Mouse (Mus musculus) heart, postnatal 0 days (tissue): ENCODE results near the gene Hoxb5. TPM values are rescaled to one million over a fixed set of nuclear protein-coding genes. Genes with fewer than 3 reads are reported as not detected.

ENCODE experiments used
- ATAC-seq: fragments of 200-750 bp; cut with Nextera tagmentation; 2 replicates; pipeline ENCODE4 v1.8.0; 2017; ENCODE audit warnings: low read depth, moderate number of reproducible peaks, moderate library complexity; ENCODE audit not compliant: insufficient read depth
- DNase-seq: peaks from one replicate; pipeline ENCODE4 v3.0.0-alpha.2; 2016; ENCODE audit warnings: low spot score
- H3K27ac ChIP-seq: fragments of 300-500 bp; sonication (generic); 2 replicates; pipeline ENCODE4 v1.5.1; 2014; ENCODE audit warnings: low read depth, mild to moderate bottlenecking
- H3K27me3 ChIP-seq: fragments of 300-500 bp; sonication (generic); 2 replicates; pipeline ENCODE4 v1.6.1; 2014; ENCODE audit warnings: low read length, mixed read lengths; ENCODE audit not compliant: control insufficient read depth, insufficient read depth
- H3K36me3 ChIP-seq: fragments of 300-500 bp; sonication (generic); replicated peaks from 2 replicates; pipeline ENCODE4 v1.6.1; 2014; ENCODE audit warnings: low read length, mixed read lengths; ENCODE audit not compliant: control insufficient read depth, insufficient read depth
- H3K4me1 ChIP-seq: fragments of 300-500 bp; sonication (generic); 2 replicates; pipeline ENCODE4 v1.6.1; 2014; ENCODE audit warnings: antibody characterized with exemption; ENCODE audit not compliant: control insufficient read depth, insufficient read depth
- H3K4me2 ChIP-seq: fragments of 300-500 bp; sonication (generic); 2 replicates; pipeline ENCODE4 v1.6.1; 2014; ENCODE audit warnings: low read depth, mild to moderate bottlenecking, low read length, moderate library complexity
- H3K4me3 ChIP-seq: fragments of 300-500 bp; sonication (generic); 2 replicates; pipeline ENCODE4 v1.5.1; 2014; ENCODE audit warnings: low read depth, low read length
- H3K9ac ChIP-seq: fragments of 300-500 bp; sonication (generic); replicated peaks from 2 replicates; pipeline ENCODE4 v1.6.1; 2014; ENCODE audit warnings: low read depth, low read length, mixed read lengths
- H3K9me3 ChIP-seq: fragments of 300-500 bp; sonication (generic); replicated peaks from 2 replicates; pipeline ENCODE4 v1.6.1; 2016; ENCODE audit warnings: low read length; ENCODE audit not compliant: control insufficient read depth
- CTCF ChIP-seq: IDR thresholded peaks from 2 replicates; pipeline ENCODE4 v1.5.1; 2016; ENCODE audit warnings: antibody characterized with exemption, control low read depth, low read depth
- EP300 ChIP-seq: IDR thresholded peaks from 2 replicates; pipeline ENCODE4 v1.6.1; 2016; ENCODE audit warnings: antibody characterized with exemption, low read depth
- WGBS: fragments of 180-500 bp; shearing (Covaris S2); extraction: QIAGEN DNeasy Blood & Tissue Kit; methylation state at CpG from one replicate; pipeline ENCODE4 v1.1.7; 2014; 5-methylcytosine and 5-hydroxymethylcytosine counted together
- polyA plus RNA-seq: library from polyadenylated mRNA; unstranded; fragments of >200 nt; fragmentation: Nextera tagmentation; extraction: Ambion mirVana; gene quantifications from 2 replicates; pipeline ENCODE4 v1.2.1, GENCODE M21; 2015
- total RNA-seq: library from RNA; depleted of rRNA; stranded (reverse); fragments of >200 nt; gene quantifications from 2 replicates; pipeline ENCODE4 v1.2.3, GENCODE M21; 2014; ENCODE audit warnings: low replicate concordance

Hoxb5 gene
- total and polyA plus RNA-seq, 2 experiments from 2014 or later, result 0.08 to 0.19 TPM

DNA sequence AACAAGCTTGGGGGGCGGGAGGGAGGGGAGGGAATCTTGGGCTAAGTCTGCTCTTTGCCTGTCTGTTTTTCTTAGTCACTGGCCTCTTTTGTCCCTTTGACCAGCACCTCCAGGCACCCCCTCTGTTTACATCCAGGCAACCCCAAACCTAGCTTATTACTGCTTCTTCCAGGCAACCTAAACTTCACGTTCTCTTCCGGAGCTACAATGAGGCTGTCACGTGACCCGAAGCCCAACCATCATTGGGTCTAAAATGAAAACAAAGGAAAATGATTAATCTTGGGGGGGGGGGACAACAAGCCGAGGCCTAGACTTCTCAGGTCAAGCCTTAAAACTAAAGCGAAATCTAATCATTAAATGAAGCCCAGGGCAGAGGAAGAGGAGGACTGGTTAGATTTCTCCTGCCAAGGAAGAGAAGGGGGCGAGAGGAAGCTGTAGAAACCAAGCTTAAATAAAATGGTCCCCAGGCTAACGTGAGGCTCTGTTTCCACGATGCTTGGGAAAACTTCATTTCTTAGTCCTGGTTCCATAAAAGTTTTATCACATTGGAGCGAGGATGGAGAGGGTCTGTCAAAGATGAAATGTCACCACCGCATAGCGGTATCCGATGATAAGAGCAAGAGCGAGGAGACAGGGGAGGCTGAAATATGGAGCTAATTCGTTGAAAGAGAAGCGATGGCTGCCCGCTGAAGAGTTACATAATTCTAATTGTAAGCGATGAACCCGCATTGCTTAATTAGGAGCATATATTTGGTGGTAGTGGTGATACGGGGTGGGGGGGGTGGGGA is 45.2 kb downstream of the Hoxb5 start:
- Histone ChIP-seq H3K4me1 (no peaks in the 10 kb centered on the region), H3K27ac (no peak overlapping the region), H3K9ac (no peak overlapping the region), H3K27me3 (peaks cover 98% of the 10 kb centered on the region), H3K36me3 (no peaks in the 10 kb centered on the region), H3K4me3 (no peak overlapping the region), H3K9me3 (no peaks in the 10 kb centered on the region), H3K4me2 (no peak overlapping the region)
- DNase-seq, result no peak
- 22% methylated on average over 21 of the region's 21 CpGs for WGBS
- TF ChIP-seq CTCF (no peak), EP300 (no peak)
- ATAC-seq, result no peak

- Histone ChIP-seq H3K9ac (no peak overlapping the region), H3K27me3 (peaks cover 98% of the 10 kb centered on the region), H3K36me3 (no peaks in the 10 kb centered on the region), H3K4me3 (no peak overlapping the region), H3K4me2 (no peak overlapping the region), H3K4me1 (no peaks in the 10 kb centered on the region), H3K9me3 (no peaks in the 10 kb centered on the region), H3K27ac (no peak overlapping the region)
- 71% methylated on average over 3 of the region's 3 CpGs for WGBS
- no peak for ATAC-seq
- DNase-seq, result no peak
- TF ChIP-seq EP300 (no peak), CTCF (no peak)
These were observed 45.9 kb downstream of the Hoxb5 start for GRCm38 (mm10) chr11:96348988-96349387.

DNA sequence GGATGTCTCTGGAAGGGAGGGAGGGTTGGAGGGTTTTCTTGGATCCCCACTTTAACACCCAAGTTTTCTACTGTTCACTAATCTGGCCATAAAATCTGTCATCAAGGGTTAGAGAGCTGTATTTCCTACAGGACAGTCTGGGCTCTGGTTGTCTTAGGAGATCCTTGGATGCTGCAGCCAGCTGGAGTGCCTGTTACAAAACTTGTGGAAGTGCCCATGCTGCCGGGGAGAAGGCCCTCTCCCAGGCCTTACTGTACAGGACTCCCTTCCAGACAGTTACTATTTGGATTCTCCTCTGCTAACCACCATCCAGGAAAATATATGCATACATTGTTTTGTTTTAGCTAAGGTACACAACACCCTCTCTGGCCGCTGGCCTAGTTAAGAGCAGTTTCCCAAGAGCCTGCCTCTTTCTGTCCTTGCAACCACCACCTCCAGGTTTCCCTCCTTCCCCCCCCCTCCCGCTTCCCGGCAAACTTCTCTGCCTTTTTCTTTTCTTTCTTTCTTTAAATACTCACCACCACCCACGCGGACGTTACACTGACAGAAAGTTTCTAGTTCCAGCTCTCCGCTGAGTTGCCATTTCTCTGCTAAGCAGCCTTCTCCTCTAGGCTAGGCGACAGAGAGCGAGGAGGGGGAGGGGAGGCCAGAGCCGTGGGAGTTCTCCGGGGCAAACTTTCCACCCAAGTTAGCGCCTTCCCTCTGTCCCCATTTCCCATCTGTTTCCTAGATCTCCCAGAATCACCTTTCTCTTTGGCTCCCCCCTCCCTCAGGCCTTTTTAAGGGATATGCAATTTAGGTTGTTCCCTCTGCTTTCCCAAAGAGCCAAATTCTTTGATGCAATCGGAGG is 46.6 kb downstream of the Hoxb5 start:
- TF ChIP-seq EP300 (no peak), CTCF (no peak)
- H3K4me1 ChIP-seq, result no peaks in the 10 kb centered on the region
- no peaks in the 10 kb centered on the region for H3K9me3 ChIP-seq
- peaks cover 98% of the 10 kb centered on the region for H3K27me3 ChIP-seq
- WGBS, result 33% methylated on average over 14 of the region's 14 CpGs
- H3K4me3 ChIP-seq, result no peak overlapping the region
- DNase-seq (no peak), ATAC-seq (no peak)
- H3K4me2 ChIP-seq, result no peak overlapping the region
- no peak overlapping the region for H3K9ac ChIP-seq
- no peaks in the 10 kb centered on the region for H3K36me3 ChIP-seq
- H3K27ac ChIP-seq, result no peak overlapping the region

DNA sequence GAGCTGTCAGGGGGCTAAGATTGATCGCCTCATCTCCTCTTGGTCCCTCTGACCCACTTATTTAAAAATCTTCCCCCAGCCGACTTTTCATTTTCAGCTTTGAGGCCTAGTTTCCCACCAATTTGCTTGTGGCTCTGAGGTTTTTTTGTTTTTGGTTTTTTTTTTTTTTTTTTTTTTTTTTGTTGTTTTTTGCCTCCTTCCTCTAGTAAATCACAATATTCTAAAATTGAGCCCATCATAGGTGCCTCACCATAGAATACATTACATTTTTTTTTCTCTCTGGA is 47.1 kb downstream of the Hoxb5 start, which contains the start of gene Hoxb2:
Gene Hoxb2 (plus strand): TSS at position 185 of the 284 bp plus-strand sequence.
- Histone ChIP-seq H3K4me1 (no peaks in the 10 kb centered on the region), H3K36me3 (no peaks in the 10 kb centered on the region), H3K27me3 (peaks cover 98% of the 10 kb centered on the region), H3K9ac (no peak within 1 kb of the TSS), H3K4me3 (no peak within 1 kb of the TSS), H3K4me2 (peak within 1 kb of the TSS; percentile 49; the same call in 1 of the 2 replicates), H3K27ac (no peak within 1 kb of the TSS), H3K9me3 (no peaks in the 10 kb centered on the region)
- ATAC-seq, result no peak
- WGBS, result 50% methylated on average over 2 of the region's 2 CpGs
- TF ChIP-seq CTCF (no peak), EP300 (no peak)
- DNase-seq, result no peak

DNA sequence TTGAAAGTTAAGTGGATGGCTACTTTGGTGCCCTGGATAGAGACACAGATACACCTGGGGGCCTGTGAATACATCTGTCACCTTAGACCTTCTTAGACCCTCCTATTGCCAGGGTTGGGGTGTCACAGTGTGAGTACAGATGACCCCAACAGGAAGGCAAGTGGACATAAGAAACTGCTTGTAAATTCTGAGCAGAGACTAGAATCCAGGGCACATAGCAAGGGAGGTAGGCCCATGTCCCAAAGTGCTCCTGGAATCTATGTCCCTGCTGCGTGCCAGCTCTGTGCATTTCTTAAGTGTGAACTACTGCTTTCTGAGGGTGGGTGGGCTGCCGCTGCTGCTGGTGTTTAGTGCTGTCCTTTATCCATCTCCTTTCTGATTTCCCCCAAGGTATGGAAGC is 47.7 kb downstream of the Hoxb5 start:
- Histone ChIP-seq H3K9ac (no peak overlapping the region), H3K4me3 (no peak overlapping the region)

More for the DNA sequence above, 47.7 kb downstream of the Hoxb5 start:
- H3K27ac ChIP-seq, result no peak overlapping the region
- H3K9me3 ChIP-seq, result no peaks in the 10 kb centered on the region
- no peak for ATAC-seq
- TF ChIP-seq CTCF, result no peak
- DNase-seq, result no peak
- no peaks in the 10 kb centered on the region for H3K4me1 ChIP-seq
- 78% methylated on average over 2 of the region's 2 CpGs for WGBS
- H3K4me2 ChIP-seq, result no peak overlapping the region
- peaks cover 96% of the 10 kb centered on the region for H3K27me3 ChIP-seq
- no peaks in the 10 kb centered on the region for H3K36me3 ChIP-seq
